Mouse (Mus musculus): ENCODE measurements around the gene Aamp. TPM values are rescaled to one million over a fixed set of nuclear protein-coding genes. Genes with fewer than 3 reads are reported as not detected.
"Not testable (repeated sequence)": the region's sequence is repeated elsewhere in the genome, so short reads cannot be mapped to it uniquely, and the experiment has no call there.

Aamp gene
- total RNA-seq (2021) = 100 to 1,000 TPM; 175 to 177 TPM
- long read RNA-seq, experiment 1, transcript Aamp-202 (11 exons, 1,756 nt) = minor isoform, 20 of 498 reads
- long read RNA-seq, experiment 1, transcript Aamp-201 (11 exons, 1,817 nt) = major isoform, 349 of 498 reads
- long read RNA-seq, experiment 1, partial matches to known transcripts = 24 of 498 reads
- long read RNA-seq, experiment 1, other reads (novel, unspliced or antisense) = 105 of 498 reads
- long read RNA-seq, experiment 2, transcript Aamp-201 (11 exons, 1,817 nt) = major isoform, 479 of 696 reads
- long read RNA-seq, experiment 2, transcript Aamp-202 (11 exons, 1,756 nt) = minor isoform, 39 of 696 reads
- long read RNA-seq, experiment 2, partial matches to known transcripts = 42 of 696 reads
- long read RNA-seq, experiment 2, other reads (novel, unspliced or antisense) = 135 of 696 reads

GRCm38 (mm10) chr1:74284543-74285160 lies at the start of gene Aamp, which contains the start of gene Pnkd:
Gene Aamp (minus strand): TSS chr1:74284738.
Gene Pnkd (plus strand): TSS chr1:74284930.
- DNase-seq (ENCODE audit: low spot score in 2 of 2) = peak; percentile 88 to 98

- no peak for DNase-seq (ENCODE audit: low spot score in 2 of 2)
Observed at GRCm38 (mm10) chr1:74332930-74333329, 48.4 kb upstream of the Aamp start.

- DNase-seq (ENCODE audit: low spot score in 2 of 2) = peak; percentile 78 to 88
Observed at GRCm38 (mm10) chr1:74332241-74332763, 47.8 kb upstream of the Aamp start.

- no peak for DNase-seq (ENCODE audit: low spot score in 2 of 2)
Observed at GRCm38 (mm10) chr1:74331046-74331681, 46.6 kb upstream of the Aamp start.

- DNase-seq (ENCODE audit: low spot score in 2 of 2) = no peak
Observed at GRCm38 (mm10) chr1:74329899-74330431, 45.4 kb upstream of the Aamp start.

- not testable (repeated sequence) for DNase-seq (ENCODE audit: low spot score in 2 of 2)
Observed at GRCm38 (mm10) chr1:74326916-74327315, 42.4 kb upstream of the Aamp start.

- DNase-seq (ENCODE audit: low spot score in 2 of 2) = no peak
Observed at GRCm38 (mm10) chr1:74321396-74321795, 36.9 kb upstream of the Aamp start.

GRCm38 (mm10) chr1:74318711-74319110 lies 34.2 kb upstream of the Aamp start:
- no peak for DNase-seq (ENCODE audit: low spot score in 2 of 2)

- no peak for DNase-seq (ENCODE audit: low spot score in 2 of 2)
Observed at GRCm38 (mm10) chr1:74316114-74316827, 31.7 kb upstream of the Aamp start.

GRCm38 (mm10) chr1:74314796-74315195 lies 30.3 kb upstream of the Aamp start:
- DNase-seq (ENCODE audit: low spot score in 2 of 2) = no peak

- DNase-seq (ENCODE audit: low spot score in 2 of 2) = no peak
Observed at GRCm38 (mm10) chr1:74313049-74313692, 28.6 kb upstream of the Aamp start.

GRCm38 (mm10) chr1:74309767-74310166 lies 25.2 kb upstream of the Aamp start:
- DNase-seq (ENCODE audit: low spot score in 2 of 2) = no peak

- DNase-seq (ENCODE audit: low spot score in 2 of 2) = no peak
Observed at GRCm38 (mm10) chr1:74308001-74308964, 23.7 kb upstream of the Aamp start.

GRCm38 (mm10) chr1:74307146-74307545 lies 22.6 kb upstream of the Aamp start:
- DNase-seq (ENCODE audit: low spot score in 2 of 2) = no peak

GRCm38 (mm10) chr1:74305522-74305921 lies 21.0 kb upstream of the Aamp start, which contains the start of gene Tmbim1:
Gene Tmbim1 (minus strand): TSS chr1:74305622.
- DNase-seq (ENCODE audit: low spot score in 2 of 2) = no peak

- no peak for DNase-seq (ENCODE audit: low spot score in 2 of 2)
Observed at GRCm38 (mm10) chr1:74304946-74305345, 20.4 kb upstream of the Aamp start.

- DNase-seq (ENCODE audit: low spot score in 2 of 2) = no peak
Observed at GRCm38 (mm10) chr1:74304339-74304790, 19.8 kb upstream of the Aamp start.

- peak; percentile 60 to 74 for DNase-seq (ENCODE audit: low spot score in 2 of 2)
Observed at GRCm38 (mm10) chr1:74303509-74304338, 19.2 kb upstream of the Aamp start.

Data from adrenal gland, postnatal 4 days (tissue).